In the genomic region with DNA sequence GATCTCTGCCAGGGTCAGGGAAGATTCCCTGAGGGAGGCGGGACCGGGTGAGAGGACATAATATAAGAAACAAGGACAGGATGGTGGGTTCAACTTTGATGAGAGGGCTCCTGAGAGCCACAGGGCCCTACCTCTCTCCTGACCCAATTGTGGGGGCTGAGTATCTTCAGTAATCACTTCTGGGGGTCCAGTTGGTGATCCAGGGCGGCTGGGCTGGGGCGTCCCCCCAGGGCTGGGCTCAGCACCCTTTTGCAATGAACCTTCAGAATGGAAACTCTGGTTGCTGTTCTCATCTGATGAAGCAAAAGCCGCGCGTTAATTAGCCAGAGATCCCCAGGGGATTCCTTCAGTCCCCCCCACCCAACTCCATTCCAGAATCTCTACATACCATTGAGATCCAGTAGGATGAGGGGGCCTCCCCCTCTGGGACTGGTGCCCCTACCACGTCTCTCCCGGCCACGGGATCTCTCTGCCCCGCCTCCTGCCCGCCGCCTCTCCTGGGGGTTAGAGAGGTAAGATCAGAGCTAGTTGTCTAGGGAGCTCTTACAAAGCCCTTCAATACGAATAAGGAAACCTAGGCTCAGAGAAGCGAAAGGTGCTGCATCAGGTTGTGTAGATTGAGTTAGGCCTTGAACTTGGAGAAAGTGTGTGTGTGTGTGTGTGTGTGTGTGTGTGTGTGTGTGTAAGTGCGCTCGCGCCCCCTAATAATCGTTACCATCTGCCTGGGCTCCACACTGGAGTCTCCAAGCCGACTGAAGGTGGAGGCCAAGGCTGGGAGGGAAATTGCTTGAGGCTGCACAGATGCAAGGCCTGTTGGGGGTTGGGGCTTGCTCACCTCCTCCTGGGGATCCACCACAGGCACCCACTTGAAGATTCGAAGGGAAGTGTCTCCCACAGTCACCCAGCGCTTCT, we compare ENCODE assay signal across 8 mouse cellular contexts. TPM values are rescaled to one million over a fixed set of nuclear protein-coding genes. Genes with fewer than 3 reads are reported as not detected.
A peak's percentile ranks its signal among the peaks of the same experiment; 100 is the strongest.
DNase-seq lines count a peak whose midpoint lies in the region; ATAC-seq and TF ChIP-seq lines count a peak whose summit lies in the region.

No protein-coding gene starts in this region.

- H3K79me3 ChIP-seq in C2C12 (ENCODE audit: low read depth) = no peaks in the 10 kb centered on the region

- no peaks in the 10 kb centered on the region for H3K9me3 ChIP-seq in hindbrain, embryonic 15.5 days
- no peaks in the 10 kb centered on the region for H3K9me3 ChIP-seq in midbrain, embryonic 10.5 days (replicated peaks)

- 32% methylated on average over 22 of the region's 22 CpGs for WGBS in hindbrain, embryonic 15.5 days
- WGBS in midbrain, embryonic 10.5 days = 24% methylated on average over 22 of the region's 22 CpGs

- no peak for TF ChIP-seq CTCF in gastrocnemius, adult 2 months (IDR thresholded peaks at IDR 0.05)
- TF ChIP-seq CTCF in C2C12 (IDR thresholded peaks at IDR 0.05; ENCODE audit: control insufficient read depth, insufficient read depth, insufficient read length) = no peak

- H3K4me1 ChIP-seq in hindbrain, embryonic 15.5 days (replicated peaks) = peaks cover 22% of the 10 kb centered on the region
- peaks cover 57% of the 10 kb centered on the region for H3K4me1 ChIP-seq in midbrain, embryonic 10.5 days

- H3K9ac ChIP-seq in hindbrain, embryonic 15.5 days = peak overlapping the region; percentile 61

- H3K79me2 ChIP-seq in C2C12 (ENCODE audit: control insufficient read depth, insufficient read depth) = peaks cover 16% of the 10 kb centered on the region

- H3K27me3 ChIP-seq in C2C12 (ENCODE audit: control insufficient read depth, insufficient read depth, insufficient read length) = no peaks in the 10 kb centered on the region
- H3K27me3 ChIP-seq in hindbrain, embryonic 15.5 days = no peaks in the 10 kb centered on the region
- H3K27me3 ChIP-seq in midbrain, embryonic 10.5 days (ENCODE audit: low read depth, poor library complexity, severe bottlenecking) = no peaks in the 10 kb centered on the region

- peak; percentile 29 for DNase-seq in gastrocnemius, adult 2 months
- no peak for DNase-seq in gastrocnemius, adult 8-10 months (ENCODE audit: low spot score in 2 of 2)
- DNase-seq in midbrain, embryonic 10.5 days (ENCODE audit: low spot score) = no peak
- no peak for DNase-seq in left cerebral cortex, postnatal 36 days (ENCODE audit: low spot score in 2 of 2)

- H3K4me3 ChIP-seq in gastrocnemius, adult 2 months = peak overlapping the region; percentile 96
- H3K4me3 ChIP-seq in C2C12 (ENCODE audit: insufficient read depth, poor library complexity, severe bottlenecking) = peak overlapping the region; percentile 41
- peak overlapping the region; percentile 61 for H3K4me3 ChIP-seq in hindbrain, embryonic 15.5 days
- H3K4me3 ChIP-seq in midbrain, embryonic 10.5 days = peak overlapping the region; percentile 81

- intact Hi-C loops in gastrocnemius, adult 2 months (cut with DNase I) = no loop called here
- intact Hi-C loops in left cerebral cortex, postnatal 36 days (cut with DNase I) = loop anchor here (5.0 kb wide), 1 partner anchor 35 kb away; a partner anchor contains a TSS

- peak overlapping the region; percentile 96 for H3K27ac ChIP-seq in gastrocnemius, adult 2 months
- peak overlapping the region; percentile 90 for H3K27ac ChIP-seq in hindbrain, embryonic 15.5 days (replicated peaks)
- peak overlapping the region; percentile 96 for H3K27ac ChIP-seq in midbrain, embryonic 10.5 days (replicated peaks)

- peak; percentile 12; the same call in 1 of the 2 replicates for ATAC-seq in common myeloid progenitor, adult 5-6 weeks (replicated peaks; ENCODE audit: low read depth, poor library complexity, severe bottlenecking)
- ATAC-seq in hindbrain, embryonic 15.5 days (ENCODE audit: low FRiP score, low read depth) = 0 out of 2 replicates have a peak, but pooled peaks have one; percentile 2
- no peak for ATAC-seq in inflammation-experienced regulatory T-cells, adult 6 months

- peak overlapping the region; percentile 74 for H3K4me2 ChIP-seq in hindbrain, embryonic 15.5 days

- H3K36me3 ChIP-seq in C2C12 (ENCODE audit: control insufficient read depth, insufficient read depth) = peaks cover 24% of the 10 kb centered on the region
- H3K36me3 ChIP-seq in hindbrain, embryonic 15.5 days = peaks cover 30% of the 10 kb centered on the region
- peaks cover 47% of the 10 kb centered on the region for H3K36me3 ChIP-seq in midbrain, embryonic 10.5 days

- H3ac ChIP-seq in C2C12 (ENCODE audit: control insufficient read depth, insufficient read length, low read depth) = peak overlapping the region; percentile 68

TF ChIP-seq in C2C12, 6 proteins besides CTCF, POLR2A, EP300 and RAD21:
- no peak for TF ChIP-seq MYOG (IDR thresholded peaks at IDR 0.05; ENCODE audit: control insufficient read depth, extremely low read depth, insufficient read length)
- TF ChIP-seq CEBPB (IDR thresholded peaks at IDR 0.05; ENCODE audit: low read depth) = no peak
- no peak for TF ChIP-seq MYOD1 (IDR thresholded peaks at IDR 0.05; ENCODE audit: control insufficient read depth, insufficient read length, low read depth)
- no peak for TF ChIP-seq FOSL1 (IDR thresholded peaks at IDR 0.05; ENCODE audit: insufficient read depth, low read length, poor library complexity, severe bottlenecking)

RNA-seq across cellular contexts. Expression of a gene that starts 1.4 kb away (rescaled TPM):
- total RNA-seq in gastrocnemius, adult 2 months (2021) = 10 to 100 TPM; 26.7 to 32.9 TPM
- 10 to 100 TPM; 33.5 to 36.0 (median 34.1) TPM for total RNA-seq in gastrocnemius, adult 8-10 months (2022)
- 132 TPM for polyA plus RNA-seq in C2C12 (2012; fragmentation: generic; extraction: Trizol)
- 54.4 and 68.0 TPM in 2 replicates for total RNA-seq in common myeloid progenitor, adult 5-6 weeks (2017)
- 53.2 and 55.1 TPM in 2 replicates for polyA plus RNA-seq in hindbrain, embryonic 15.5 days (2015; fragmentation: Nextera tagmentation; extraction: Ambion mirVana)
- 47.8 and 48.9 TPM in 2 replicates for polyA plus RNA-seq in midbrain, embryonic 10.5 days (2016; fragmentation: Nextera tagmentation; extraction: Ambion mirVana)
- total RNA-seq in left cerebral cortex, postnatal 36 days (2021) = 10 to 100 TPM; 37.9 to 47.9 TPM
- polyA plus RNA-seq in inflammation-experienced regulatory T-cells, adult 6 months (2017; shearing (Covaris generic)) = 10 to 100 TPM in 1 of 3 experiments, 1 to 10 TPM in 2; 3.2 to 10.9 (median 4.9) TPM

RNA-seq across cellular contexts. Expression of a gene that starts 5.2 kb away (rescaled TPM):
- total RNA-seq in gastrocnemius, adult 2 months (2021) = 10 to 100 TPM; 16.8 to 18.1 TPM
- 10 to 100 TPM; 15.2 to 20.3 (median 17.1) TPM for total RNA-seq in gastrocnemius, adult 8-10 months (2022)
- 9.2 TPM for polyA plus RNA-seq in C2C12 (2012; fragmentation: generic; extraction: Trizol)
- 0.14 TPM in 1 of 2 replicates, not detected in the other for total RNA-seq in common myeloid progenitor, adult 5-6 weeks (2017)
- polyA plus RNA-seq in hindbrain, embryonic 15.5 days (2015; fragmentation: Nextera tagmentation; extraction: Ambion mirVana) = 3.8 and 5.4 TPM in 2 replicates
- 5.1 and 5.2 TPM in 2 replicates for polyA plus RNA-seq in midbrain, embryonic 10.5 days (2016; fragmentation: Nextera tagmentation; extraction: Ambion mirVana)
- total RNA-seq in left cerebral cortex, postnatal 36 days (2021) = 1 to 10 TPM; 2.4 to 2.5 TPM
- polyA plus RNA-seq in inflammation-experienced regulatory T-cells, adult 6 months (2017; shearing (Covaris generic)) = not detected

RNA-seq across cellular contexts. Expression of a gene that starts 24.7 kb away (rescaled TPM):
- not detected for total RNA-seq in gastrocnemius, adult 2 months (2021)
- total RNA-seq in gastrocnemius, adult 8-10 months (2022) = not detected
- polyA plus RNA-seq in C2C12 (2012; fragmentation: generic; extraction: Trizol) = 0.13 TPM
- total RNA-seq in common myeloid progenitor, adult 5-6 weeks (2017) = not detected in 2 replicates
- polyA plus RNA-seq in hindbrain, embryonic 15.5 days (2015; fragmentation: Nextera tagmentation; extraction: Ambion mirVana) = 0.14 and 0.35 TPM in 2 replicates
- polyA plus RNA-seq in midbrain, embryonic 10.5 days (2016; fragmentation: Nextera tagmentation; extraction: Ambion mirVana) = 0.22 and 0.36 TPM in 2 replicates
- not detected for total RNA-seq in left cerebral cortex, postnatal 36 days (2021)
- polyA plus RNA-seq in inflammation-experienced regulatory T-cells, adult 6 months (2017; shearing (Covaris generic)) = not detected

RNA-seq across cellular contexts. Expression of a gene that starts 37.0 kb away (rescaled TPM):
- 1 to 10 TPM; 1.2 to 2.0 TPM for total RNA-seq in gastrocnemius, adult 2 months (2021)
- 1 to 10 TPM in 2 of 4 experiments, under 1 TPM in 2; 0.92 to 1.6 (median 1.1) TPM for total RNA-seq in gastrocnemius, adult 8-10 months (2022)
- polyA plus RNA-seq in C2C12 (2012; fragmentation: generic; extraction: Trizol) = 26.9 TPM
- 14.6 and 21.4 TPM in 2 replicates for total RNA-seq in common myeloid progenitor, adult 5-6 weeks (2017)
- 10.0 and 10.5 TPM in 2 replicates for polyA plus RNA-seq in hindbrain, embryonic 15.5 days (2015; fragmentation: Nextera tagmentation; extraction: Ambion mirVana)
- 7.9 and 8.3 TPM in 2 replicates for polyA plus RNA-seq in midbrain, embryonic 10.5 days (2016; fragmentation: Nextera tagmentation; extraction: Ambion mirVana)
- 10 to 100 TPM; 73.2 to 84.6 TPM for total RNA-seq in left cerebral cortex, postnatal 36 days (2021)
- under 1 TPM; 0.31 to 0.87 (median 0.84) TPM for polyA plus RNA-seq in inflammation-experienced regulatory T-cells, adult 6 months (2017; shearing (Covaris generic))

Comparison
In these comparisons a context has a peak if more than half of its experiments do, and no peak if none do; other contexts are left out.
1. H3K4me3 ChIP-seq: peak in every context shown above with its lines; median percentile 96 in gastrocnemius, adult 2 months; 81 in midbrain, embryonic 10.5 days; 61 in hindbrain, embryonic 15.5 days; 41 in C2C12.
2. RNA of a gene that starts 5.2 kb away (total RNA-seq): 16.8 to 18.1 TPM in gastrocnemius, adult 2 months and 15.2 to 20.3 TPM in gastrocnemius, adult 8-10 months; 2.4 to 2.5 TPM in left cerebral cortex, postnatal 36 days and 0.14 TPM in common myeloid progenitor, adult 5-6 weeks; every median in the first group is over 4 times any median in the second.
3. Peak in every context shown above with its lines, with median percentiles within 50 percentile points of each other: H3K27ac ChIP-seq.